Mouse (Mus musculus) thymus, adult 2 months (tissue): ENCODE results near the gene Ctf1. TPM values are rescaled to one million over a fixed set of nuclear protein-coding genes. Genes with fewer than 3 reads are reported as not detected.

Experiments used
- DNase-seq: peaks from one replicate; pipeline ENCODE4 v3.0.0; 2021
- H3K27ac ChIP-seq: fragments of 200-500 bp; 2 replicates; pipeline ENCODE4 v1.5.1; 2012; ENCODE audit warnings: low read length, control low read depth; ENCODE audit not compliant: control insufficient read depth, insufficient read depth
- H3K27me3 ChIP-seq: fragments of 200-500 bp; 2 replicates; pipeline ENCODE4 v1.6.1; 2012; ENCODE audit warnings: mild to moderate bottlenecking, low read length, moderate library complexity, mixed read lengths; ENCODE audit not compliant: control insufficient read depth, insufficient read depth
- H3K36me3 ChIP-seq: fragments of 200-500 bp; 2 replicates; pipeline ENCODE4 v1.6.1; 2012; ENCODE audit warnings: mild to moderate bottlenecking, low read length, moderate library complexity; ENCODE audit not compliant: control insufficient read depth, insufficient read depth
- H3K4me1 ChIP-seq: fragments of 200-500 bp; replicated peaks from 2 replicates; pipeline ENCODE4 v1.6.1; 2012; ENCODE audit warnings: low read length; ENCODE audit not compliant: control insufficient read depth, insufficient read depth
- H3K4me3 ChIP-seq: fragments of 200-500 bp; 2 replicates; pipeline ENCODE4 v1.5.1; 2012; ENCODE audit warnings: mild to moderate bottlenecking, low read length, control low read depth, moderate library complexity; ENCODE audit not compliant: control insufficient read depth, insufficient read depth
- CTCF ChIP-seq: fragments of 200-500 bp; IDR thresholded peaks from 2 replicates; pipeline ENCODE4 v1.5.1; 2012; ENCODE audit warnings: mild to moderate bottlenecking, control low read depth, low read length, moderate library complexity, borderline replicate concordance; ENCODE audit not compliant: control insufficient read depth, poor library complexity, insufficient read depth; ENCODE audit errors: extremely low read depth
- POLR2A ChIP-seq: fragments of 200-500 bp; IDR thresholded peaks from 2 replicates; pipeline ENCODE4 v1.6.1; 2012; ENCODE audit warnings: mild to moderate bottlenecking, low read length, control low read depth, moderate library complexity; ENCODE audit not compliant: control insufficient read depth, poor library complexity, insufficient read depth; ENCODE audit errors: extremely low read depth
- WGBS: fragments of 180-500 bp; shearing (Covaris S2); methylation state at CpG from one replicate; pipeline ENCODE4 v1.1.7; 2018; 5-methylcytosine and 5-hydroxymethylcytosine counted together
- polyA plus RNA-seq: library from polyadenylated mRNA; depleted of rRNA; stranded (reverse); fragments of >200 nt; gene quantifications from 2 replicates; pipeline ENCODE4 v1.2.3, GENCODE M21; 2012

Gene Ctf1
- polyA plus RNA-seq, 1 experiment = 15.8 TPM

- 0% methylated on average over 5 of the region's 5 CpGs for WGBS
- DNase-seq = no peak
- Histone ChIP-seq H3K36me3 (no peaks in the 10 kb centered on the region), H3K4me3 (peak overlapping the region; percentile 65), H3K27me3 (no peaks in the 10 kb centered on the region), H3K4me1 (peaks cover 22% of the 10 kb centered on the region), H3K27ac (peak overlapping the region; percentile 72)
- TF ChIP-seq CTCF (no peak), POLR2A (0 out of 2 replicates have a peak, but pooled peaks have one; percentile 7)
Measured at GRCm38 (mm10) chr7:127707957-127708206, 4.7 kb upstream of the Ctf1 start.

- TF ChIP-seq POLR2A = no peak; the same call in 1 of the 2 replicates
- TF ChIP-seq CTCF = peak; percentile 75
- under 1% methylated on average over 87 of the region's 90 CpGs for WGBS
- H3K4me1 ChIP-seq = peaks cover 26% of the 10 kb centered on the region
- peak within 1 kb of the TSS; percentile 65 for H3K4me3 ChIP-seq
- peak within 1 kb of the TSS; percentile 72 for H3K27ac ChIP-seq
- no peaks in the 10 kb centered on the region for H3K27me3 ChIP-seq
- DNase-seq = peak; percentile 83
- no peaks in the 10 kb centered on the region for H3K36me3 ChIP-seq
Measured at GRCm38 (mm10) chr7:127708207-127709078, 4.1 kb upstream of the Ctf1 start, which contains the start of gene Bcl7c. Gene Bcl7c (minus strand): TSS chr7:127708933.

- H3K4me1 ChIP-seq = peaks cover 26% of the 10 kb centered on the region
- no peak overlapping the region for H3K4me3 ChIP-seq
- no peaks in the 10 kb centered on the region for H3K36me3 ChIP-seq
- no peak for DNase-seq
- TF ChIP-seq CTCF (no peak), POLR2A (no peak)
- no peaks in the 10 kb centered on the region for H3K27me3 ChIP-seq
- 75% methylated on average over 5 of the region's 5 CpGs for WGBS
- no peak overlapping the region for H3K27ac ChIP-seq
Measured at GRCm38 (mm10) chr7:127709261-127709979, 3.1 kb upstream of the Ctf1 start.

- 76% methylated on average over 3 of the region's 3 CpGs for WGBS
- no peak for DNase-seq
- Histone ChIP-seq H3K27ac (no peak overlapping the region), H3K27me3 (no peaks in the 10 kb centered on the region), H3K4me3 (no peak overlapping the region), H3K4me1 (peaks cover 26% of the 10 kb centered on the region), H3K36me3 (no peaks in the 10 kb centered on the region)
- no peak for TF ChIP-seq CTCF
- no peak for TF ChIP-seq POLR2A
Measured at GRCm38 (mm10) chr7:127711031-127711430, 1.5 kb upstream of the Ctf1 start.

- TF ChIP-seq CTCF (no peak), POLR2A (no peak)
- WGBS = 24% methylated on average over 3 of the region's 3 CpGs
- H3K4me1 ChIP-seq = peaks cover 26% of the 10 kb centered on the region
- no peaks in the 10 kb centered on the region for H3K36me3 ChIP-seq
- DNase-seq = no peak
- H3K4me3 ChIP-seq = no peak overlapping the region
- H3K27me3 ChIP-seq = no peaks in the 10 kb centered on the region
- H3K27ac ChIP-seq = no peak overlapping the region
Measured at GRCm38 (mm10) chr7:127711456-127711855, 1.1 kb upstream of the Ctf1 start.

- no peaks in the 10 kb centered on the region for H3K36me3 ChIP-seq
- no peak for TF ChIP-seq POLR2A
- no peak for TF ChIP-seq CTCF
- peaks cover 17% of the 10 kb centered on the region for H3K4me1 ChIP-seq
- 94% methylated on average over 4 of the region's 4 CpGs for WGBS
- no peaks in the 10 kb centered on the region; the same call in 1 of the 2 replicates for H3K27me3 ChIP-seq
- H3K4me3 ChIP-seq = no peak overlapping the region
- no peak overlapping the region for H3K27ac ChIP-seq
- DNase-seq = no peak
Measured at GRCm38 (mm10) chr7:127714816-127715215, 2.3 kb downstream of the Ctf1 start.
